ENCODE assay signal across 8 mouse cellular contexts in the genomic region with DNA sequence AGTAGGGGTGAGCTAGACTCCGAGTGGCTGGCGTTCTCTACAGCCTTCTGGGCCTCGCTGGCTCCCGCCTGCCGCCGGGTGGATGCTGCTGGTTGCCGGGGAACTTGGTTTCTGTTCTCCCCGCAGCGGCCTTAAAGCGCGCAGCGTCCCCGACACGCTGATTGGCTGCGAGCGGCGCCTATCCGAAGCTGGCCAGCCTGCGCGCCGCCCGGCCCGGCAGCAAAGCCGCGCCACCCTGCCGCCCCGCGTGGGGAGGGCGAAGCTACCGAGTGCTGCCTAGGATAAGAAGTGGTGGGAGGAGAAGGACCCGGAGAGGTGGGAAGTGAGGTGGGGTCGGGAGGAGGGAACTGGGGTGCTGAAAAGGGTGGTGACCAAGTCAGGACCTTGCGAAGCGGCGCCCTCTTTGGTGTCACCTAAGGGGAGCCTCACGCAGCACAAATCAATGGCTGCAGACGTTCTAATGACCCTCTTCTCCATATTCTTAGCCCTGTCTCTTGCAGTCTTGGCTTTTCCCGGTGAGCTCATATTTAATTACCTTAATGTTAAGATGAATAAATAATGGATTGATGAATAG. TPM values are rescaled to one million over a fixed set of nuclear protein-coding genes. Genes with fewer than 3 reads are reported as not detected.
A peak's percentile ranks its signal among the peaks of the same experiment; 100 is the strongest.
DNase-seq lines count a peak whose midpoint lies in the region; ATAC-seq lines count a peak whose summit lies in the region.

No protein-coding gene starts in this region.

- peaks cover 17% of the 10 kb centered on the region for H3K4me1 ChIP-seq in intestine, embryonic 14.5 days (replicated peaks; ENCODE audit: control insufficient read depth, insufficient read depth, low read length)
- peaks cover 6% of the 10 kb centered on the region; the same call in 1 of the 2 replicates for H3K4me1 ChIP-seq in liver, embryonic 16.5 days (ENCODE audit: control insufficient read depth, low read depth, low read length)
- peaks cover 22% of the 10 kb centered on the region for H3K4me1 ChIP-seq in neural tube, embryonic 12.5 days

- H3K4me3 ChIP-seq in intestine, embryonic 14.5 days (ENCODE audit: low read depth, low read length), result peak overlapping the region; percentile 36
- peak overlapping the region; percentile 39 for H3K4me3 ChIP-seq in liver, embryonic 16.5 days (ENCODE audit: low read depth, low read length)
- H3K4me3 ChIP-seq in neural tube, embryonic 12.5 days, result peak overlapping the region; percentile 48

- DNase-seq in layer of hippocampus, postnatal 10 days (ENCODE audit: low spot score in 2 of 2), result peak; percentile 32 to 62
- no peak for DNase-seq in layer of hippocampus, adult 18-20 months (ENCODE audit: low spot score in 2 of 2)
- DNase-seq in c-Kit-positive CD71-positive TER-119-negative erythroid progenitor cells, embryonic 14.5 days (ENCODE audit: low read depth), result peak; percentile 31
- DNase-seq in gastrocnemius, postnatal 4 days (ENCODE audit: low spot score in 2 of 2), result peak; percentile 83 to 89
- peak; percentile 84 for DNase-seq in intestine, embryonic 14.5 days (ENCODE audit: low spot score)
- peak; percentile 77 for DNase-seq in thymus, postnatal 4 days

- H3K4me2 ChIP-seq in intestine, embryonic 14.5 days (ENCODE audit: low read length), result peak overlapping the region; percentile 60
- H3K4me2 ChIP-seq in liver, embryonic 16.5 days (ENCODE audit: low read depth, low read length), result peak overlapping the region; percentile 52
- peak overlapping the region; percentile 61 for H3K4me2 ChIP-seq in neural tube, embryonic 12.5 days (replicated peaks)

- H3K27ac ChIP-seq in intestine, embryonic 14.5 days (ENCODE audit: low read depth), result no peak overlapping the region
- no peak overlapping the region for H3K27ac ChIP-seq in liver, embryonic 16.5 days (ENCODE audit: low read length)
- no peak overlapping the region for H3K27ac ChIP-seq in neural tube, embryonic 12.5 days

- no peaks in the 10 kb centered on the region for H3K36me3 ChIP-seq in intestine, embryonic 14.5 days (ENCODE audit: control insufficient read depth, insufficient read depth, low read length)
- no peaks in the 10 kb centered on the region for H3K36me3 ChIP-seq in liver, embryonic 16.5 days (ENCODE audit: control insufficient read depth, insufficient read depth)
- H3K36me3 ChIP-seq in neural tube, embryonic 12.5 days, result no peaks in the 10 kb centered on the region

- peak; percentile 81 for ATAC-seq in intestine, embryonic 14.5 days (replicated peaks; ENCODE audit: low FRiP score, low TSS enrichment, low read depth)
- peak; percentile 54 for ATAC-seq in liver, embryonic 16.5 days (ENCODE audit: low read depth)
- peak; percentile 83 for ATAC-seq in neural tube, embryonic 12.5 days (ENCODE audit: low FRiP score, low read depth)

- no peaks in the 10 kb centered on the region for H3K9me3 ChIP-seq in intestine, embryonic 14.5 days (ENCODE audit: control insufficient read depth, low read length)
- no peaks in the 10 kb centered on the region for H3K9me3 ChIP-seq in liver, embryonic 16.5 days (replicated peaks; ENCODE audit: control insufficient read depth, low read length)
- H3K9me3 ChIP-seq in neural tube, embryonic 12.5 days, result no peaks in the 10 kb centered on the region

- under 1% methylated on average over 38 of the region's 38 CpGs for WGBS in intestine, embryonic 14.5 days
- under 1% methylated on average over 38 of the region's 38 CpGs for WGBS in liver, embryonic 16.5 days (ENCODE audit: insufficient replicate concordance)
- WGBS in neural tube, embryonic 12.5 days, result under 1% methylated on average over 38 of the region's 38 CpGs

- peaks cover 99% of the 10 kb centered on the region for H3K27me3 ChIP-seq in intestine, embryonic 14.5 days (replicated peaks; ENCODE audit: control insufficient read depth, insufficient read depth, low read length)
- peaks cover 93% of the 10 kb centered on the region for H3K27me3 ChIP-seq in liver, embryonic 16.5 days (ENCODE audit: control insufficient read depth, insufficient read depth, low read depth, low read length)
- H3K27me3 ChIP-seq in neural tube, embryonic 12.5 days (replicated peaks), result peaks cover 92% of the 10 kb centered on the region

- H3K9ac ChIP-seq in intestine, embryonic 14.5 days (ENCODE audit: low read length), result no peak overlapping the region
- H3K9ac ChIP-seq in liver, embryonic 16.5 days (ENCODE audit: low read depth, low read length), result no peak overlapping the region
- H3K9ac ChIP-seq in neural tube, embryonic 12.5 days, result peak overlapping the region; percentile 67

RNA-seq across cellular contexts. Expression of a gene that starts 7.0 kb away (rescaled TPM):
- under 1 TPM; 0.57 to 0.69 TPM for total RNA-seq in layer of hippocampus, postnatal 10 days (2021)
- under 1 TPM; 0.15 to 0.69 TPM for total RNA-seq in layer of hippocampus, adult 18-20 months (2021)
- 10 to 100 TPM; 51.0 to 60.8 TPM for total RNA-seq in gastrocnemius, postnatal 4 days (2021)
- not detected in 2 replicates for polyA plus RNA-seq in intestine, embryonic 14.5 days (2014; fragmentation: Nextera tagmentation; extraction: Ambion mirVana)
- 0.22 and 0.24 TPM in 2 replicates for polyA plus RNA-seq in liver, embryonic 16.5 days (2015; fragmentation: Nextera tagmentation; extraction: Ambion mirVana)
- polyA plus RNA-seq in neural tube, embryonic 12.5 days (2016; fragmentation: Nextera tagmentation; extraction: Ambion mirVana), result 30.5 and 36.7 TPM in 2 replicates

Comparison
In these comparisons a context has a peak if more than half of its experiments do, and no peak if none do; other contexts are left out.
1. DNase-seq: peak in layer of hippocampus, postnatal 10 days (2 of 2), c-Kit-positive CD71-positive TER-119-negative erythroid progenitor cells, embryonic 14.5 days (single experiment), gastrocnemius, postnatal 4 days (2 of 2), intestine, embryonic 14.5 days (single experiment) and thymus, postnatal 4 days (single experiment); none in layer of hippocampus, adult 18-20 months (0 of 2).
2. RNA of a gene that starts 7.0 kb away (total RNA-seq): 51.0 to 60.8 TPM in gastrocnemius, postnatal 4 days; 0.15 to 0.69 TPM in layer of hippocampus, adult 18-20 months and 0.57 to 0.69 TPM in layer of hippocampus, postnatal 10 days; every median in the first group is over 10 times any median in the second.
3. Peak in every context shown above with its lines, with median percentiles within 50 percentile points of each other: ATAC-seq, H3K4me2 ChIP-seq and H3K4me3 ChIP-seq.